Mouse (Mus musculus): ENCODE measurements at regions not wholly inside any gene's neighbourhood (a gene's known extent, or its start where the extent isn't known, plus 50 kb on each side); places are given as distances from the start of the nearest gene placed in this dataset.
"Not testable (repeated sequence)": the region's sequence is repeated elsewhere in the genome, so short reads cannot be mapped to it uniquely, and the experiment has no call there.

GRCm38 (mm10) chr17:7537210-7537609 is 151.9 kb upstream of the Unc93a2 start:
- no peak for DNase-seq

DNA sequence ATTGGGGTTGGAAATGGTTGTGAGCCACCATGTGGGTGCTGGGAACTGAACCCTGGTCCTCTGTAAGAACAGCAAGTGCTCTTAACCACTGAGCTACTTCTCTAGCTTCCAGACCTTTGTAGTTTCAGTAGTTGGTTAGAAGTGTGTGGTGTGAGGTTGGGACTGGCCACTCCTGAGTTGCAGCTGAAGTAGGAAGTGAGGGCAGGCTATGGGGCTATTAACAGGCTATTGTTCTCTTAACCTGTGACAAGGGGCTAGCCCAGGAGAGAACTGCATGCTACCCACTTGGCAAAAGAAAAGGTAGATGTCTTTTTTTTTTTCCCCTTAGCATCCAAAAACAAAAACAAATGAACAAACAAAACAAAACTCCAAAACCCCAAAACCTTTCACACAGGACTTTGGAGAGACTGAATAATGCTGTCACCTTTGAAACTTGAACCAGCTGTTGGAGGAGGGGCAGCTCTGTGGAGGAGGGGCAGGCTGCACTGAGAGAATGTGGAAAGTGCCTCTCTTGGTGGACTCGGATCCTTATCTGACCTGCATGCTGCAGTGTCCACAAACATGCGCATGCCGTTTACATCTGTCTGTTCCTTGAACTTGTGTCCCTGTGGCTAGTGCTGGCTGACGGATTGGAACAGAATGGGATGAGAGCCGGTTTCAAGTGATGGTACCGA is 149.3 kb upstream of the Unc93a2 start:
- no peak for DNase-seq

DNA sequence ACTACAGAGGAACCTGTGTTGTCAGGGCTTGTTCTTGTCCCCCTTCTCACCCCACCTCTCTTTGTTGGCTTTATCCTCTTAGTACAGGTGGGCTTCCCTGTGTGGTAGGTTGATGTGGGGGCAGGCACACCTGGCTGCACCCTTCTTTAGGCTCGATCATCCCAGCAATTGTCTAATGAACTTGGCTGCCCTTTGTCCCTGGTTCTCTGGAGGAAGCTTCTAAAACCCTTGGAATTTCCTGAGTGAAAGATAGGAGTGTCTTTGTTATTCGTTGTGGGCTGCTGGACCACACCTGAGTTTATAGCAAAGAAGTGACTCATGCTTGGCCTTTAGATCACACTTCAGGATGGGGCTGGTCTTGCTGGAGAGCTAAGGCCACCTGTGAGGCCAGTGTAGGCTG is 148.3 kb upstream of the Unc93a2 start:
- DNase-seq = no peak

GRCm38 (mm10) chr17:7532618-7533017 is 147.4 kb upstream of the Unc93a2 start:
- no peak for DNase-seq

DNA sequence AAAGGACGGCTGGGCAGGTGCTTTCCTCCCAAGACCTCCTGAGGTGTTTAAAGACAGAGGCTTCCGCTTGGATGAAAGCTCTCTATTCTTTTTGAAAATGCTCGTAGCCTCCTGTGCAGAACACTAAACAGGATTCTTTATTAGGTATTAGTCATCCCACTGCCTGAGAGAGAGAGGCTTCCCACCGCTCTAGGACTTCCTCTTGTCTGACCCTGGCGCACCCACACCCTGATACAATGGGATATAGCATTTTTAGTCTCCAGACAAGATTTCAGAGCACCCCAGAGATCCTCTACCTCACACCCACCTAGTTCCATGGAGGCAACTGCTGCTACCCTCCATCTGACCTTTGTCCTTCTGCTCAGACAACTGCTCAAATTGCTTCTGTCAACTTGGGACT is 144.0 kb upstream of the Unc93a2 start:
- DNase-seq = no peak

DNA sequence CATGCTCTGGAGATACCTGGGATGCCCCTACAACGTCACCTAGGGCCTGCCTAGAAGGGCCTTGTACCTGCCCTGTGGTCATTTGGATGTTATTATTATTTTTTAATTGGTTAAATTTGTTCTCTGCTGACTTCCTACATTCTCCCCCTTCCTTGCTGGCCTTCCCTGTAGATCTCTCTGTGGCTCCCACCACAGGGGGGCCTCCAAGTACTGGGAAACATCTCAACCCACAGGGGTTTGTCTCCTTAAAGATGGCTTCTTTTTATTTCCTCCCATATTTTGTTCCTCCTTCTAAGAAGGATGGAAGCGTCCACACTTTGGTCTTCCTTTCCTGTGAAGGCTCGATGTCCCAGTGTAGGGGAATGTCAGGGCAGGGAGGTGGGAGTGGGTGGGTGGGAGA is 142.4 kb upstream of the Unc93a2 start:
- peak; percentile 37 to 40 for DNase-seq

DNA sequence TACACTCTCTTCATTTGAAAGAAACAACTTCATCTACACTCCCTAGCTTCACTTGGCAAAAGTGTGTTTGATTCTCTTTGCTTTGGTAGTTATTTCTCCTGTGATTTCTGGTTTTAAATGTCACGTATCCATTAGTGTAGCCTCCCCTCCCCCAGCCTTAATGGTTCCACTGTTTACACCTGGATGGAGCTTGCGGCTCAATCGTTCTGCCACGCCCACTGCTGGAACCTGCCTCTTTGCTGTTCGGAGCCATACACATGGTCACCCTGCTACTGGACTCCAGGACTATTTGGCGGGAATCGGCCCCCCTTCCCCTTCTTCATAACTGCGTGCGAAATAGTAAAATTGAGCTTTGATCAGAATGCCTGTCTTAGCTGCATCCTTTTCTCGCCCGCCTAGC is 139.2 kb upstream of the Unc93a2 start:
- not testable (repeated sequence) for DNase-seq

DNA sequence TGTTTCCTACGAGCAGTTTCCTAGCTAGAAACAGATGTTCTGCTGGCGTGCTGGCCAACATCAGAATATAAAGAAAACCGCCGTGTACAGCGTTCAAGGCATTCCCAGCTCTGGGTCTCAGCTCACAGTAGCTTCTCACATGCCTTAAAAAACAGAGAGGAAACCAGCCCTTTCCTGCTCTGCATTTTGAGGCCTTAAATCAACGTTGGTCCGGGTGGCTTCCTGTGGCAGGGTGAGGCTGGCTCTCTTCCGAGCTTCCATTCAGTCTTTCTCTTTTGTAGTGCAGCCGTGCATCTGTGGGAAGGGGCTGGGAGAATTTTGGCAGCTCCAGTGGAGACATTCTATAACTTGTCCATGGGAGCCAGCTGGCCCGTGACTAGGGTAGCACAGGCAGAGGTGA is 135.9 kb upstream of the Unc93a2 start:
- DNase-seq = peak; percentile 19 to 46
